Mouse (Mus musculus) kidney, adult 18-20 months (tissue): ENCODE data around the gene Jph4.

Source experiments
- DNase-seq: peaks from one replicate; pipeline ENCODE4 v3.0.0; 2021

Jph4 gene

DNA sequence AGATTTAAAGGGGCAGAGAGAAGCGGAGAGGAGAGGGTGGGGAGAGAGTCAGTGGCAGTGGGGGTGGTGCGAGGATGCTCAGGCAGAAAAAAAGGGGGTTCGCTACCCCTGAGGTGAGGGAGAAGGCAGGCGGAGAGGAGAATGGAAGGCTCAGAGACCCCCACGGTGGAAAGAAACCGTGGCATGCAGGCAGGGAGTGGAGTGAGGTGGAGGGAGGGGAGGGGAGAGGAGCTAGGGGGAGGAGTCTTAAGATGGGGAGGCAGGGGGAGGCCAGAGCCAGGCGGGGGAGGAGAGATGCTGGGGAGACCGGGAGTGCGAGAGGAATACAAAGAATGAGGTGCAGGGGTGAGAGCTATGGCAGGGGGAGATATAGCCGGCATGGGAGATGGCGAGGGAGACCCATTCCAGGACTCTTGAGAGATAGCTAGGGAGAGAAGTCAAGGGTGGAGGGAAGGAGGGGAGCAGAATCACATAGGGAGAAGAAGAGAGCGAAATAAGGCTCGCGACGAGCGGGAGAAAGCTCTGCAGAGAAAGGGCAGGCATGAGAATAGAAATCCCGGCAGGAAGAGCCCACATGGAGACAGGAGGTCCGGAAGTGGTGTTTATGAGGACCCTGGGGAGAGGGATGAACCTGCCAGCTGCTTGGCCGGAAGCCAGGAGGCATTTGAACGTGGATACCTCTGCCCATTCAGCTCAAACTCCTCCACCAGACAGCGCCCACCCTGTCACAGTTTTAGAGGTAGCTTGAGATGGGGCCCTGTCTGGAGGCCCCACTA, at the start of gene Jph4:
Gene Jph4, minus strand, starts transcription at position 511 of the 776 bp plus-strand sequence.
- no peak for DNase-seq

DNA sequence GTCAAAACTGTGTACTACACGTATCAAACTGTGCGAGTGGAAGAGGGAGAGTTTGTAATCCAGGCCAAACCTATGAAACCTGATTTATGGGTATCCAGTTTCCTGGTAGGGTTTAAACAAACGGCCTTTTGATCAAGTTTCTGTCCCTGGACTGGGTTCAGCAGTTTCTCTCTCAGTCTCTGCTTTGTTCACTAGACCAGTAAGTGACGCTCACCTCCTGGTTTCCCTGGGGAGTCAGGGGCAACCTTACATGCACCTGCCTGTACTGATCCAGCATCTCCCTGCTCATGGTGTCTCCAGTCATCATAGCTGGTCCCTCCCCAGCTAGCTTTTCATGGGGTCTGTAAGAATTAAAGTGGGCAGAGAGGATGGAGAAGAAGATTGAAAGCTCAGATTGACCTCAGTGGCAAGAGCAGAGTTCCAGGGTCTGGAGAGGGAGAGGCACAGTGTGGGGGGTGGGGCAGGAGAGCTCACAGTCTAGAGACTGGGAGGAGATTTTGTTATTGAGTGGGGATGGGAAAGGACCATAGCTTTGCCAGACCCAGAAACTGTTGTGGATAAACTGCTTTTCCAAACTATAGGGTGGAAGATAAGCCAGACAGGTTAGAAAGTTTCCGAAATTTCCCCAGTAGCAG, 47.6 kb upstream of the Jph4 start:
- DNase-seq, result no peak

- DNase-seq, result no peak
Measured at GRCm38 (mm10) chr14:55162168-55162567, 45.4 kb upstream of the Jph4 start.

DNA sequence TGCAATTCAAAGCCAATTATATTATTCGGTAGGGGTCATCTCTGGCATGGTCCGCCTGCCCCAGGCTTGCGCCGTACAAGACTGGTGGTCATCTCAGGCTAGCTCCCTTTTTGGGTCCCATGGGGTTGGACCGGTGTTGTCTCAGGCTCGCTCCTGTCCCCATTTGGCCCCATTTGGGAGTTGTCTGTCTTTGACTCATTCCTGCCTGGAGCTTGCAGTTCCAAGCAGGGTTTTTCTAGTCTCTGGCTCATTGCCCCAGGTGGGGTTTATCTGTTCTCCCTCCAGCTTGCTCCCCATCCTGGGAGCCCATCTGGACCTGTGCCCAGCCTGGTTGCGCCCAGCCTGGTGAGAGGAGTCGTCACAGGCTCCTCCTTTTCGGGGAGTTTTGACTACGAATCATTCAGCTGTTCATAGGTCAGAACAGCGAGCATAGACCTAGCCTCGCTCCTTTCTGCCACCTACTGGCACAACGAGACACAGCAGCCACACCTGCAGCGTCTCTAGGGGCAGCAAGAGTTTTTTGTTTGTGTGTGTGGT, 44.4 kb upstream of the Jph4 start:
- DNase-seq, result peak; percentile 78

DNA sequence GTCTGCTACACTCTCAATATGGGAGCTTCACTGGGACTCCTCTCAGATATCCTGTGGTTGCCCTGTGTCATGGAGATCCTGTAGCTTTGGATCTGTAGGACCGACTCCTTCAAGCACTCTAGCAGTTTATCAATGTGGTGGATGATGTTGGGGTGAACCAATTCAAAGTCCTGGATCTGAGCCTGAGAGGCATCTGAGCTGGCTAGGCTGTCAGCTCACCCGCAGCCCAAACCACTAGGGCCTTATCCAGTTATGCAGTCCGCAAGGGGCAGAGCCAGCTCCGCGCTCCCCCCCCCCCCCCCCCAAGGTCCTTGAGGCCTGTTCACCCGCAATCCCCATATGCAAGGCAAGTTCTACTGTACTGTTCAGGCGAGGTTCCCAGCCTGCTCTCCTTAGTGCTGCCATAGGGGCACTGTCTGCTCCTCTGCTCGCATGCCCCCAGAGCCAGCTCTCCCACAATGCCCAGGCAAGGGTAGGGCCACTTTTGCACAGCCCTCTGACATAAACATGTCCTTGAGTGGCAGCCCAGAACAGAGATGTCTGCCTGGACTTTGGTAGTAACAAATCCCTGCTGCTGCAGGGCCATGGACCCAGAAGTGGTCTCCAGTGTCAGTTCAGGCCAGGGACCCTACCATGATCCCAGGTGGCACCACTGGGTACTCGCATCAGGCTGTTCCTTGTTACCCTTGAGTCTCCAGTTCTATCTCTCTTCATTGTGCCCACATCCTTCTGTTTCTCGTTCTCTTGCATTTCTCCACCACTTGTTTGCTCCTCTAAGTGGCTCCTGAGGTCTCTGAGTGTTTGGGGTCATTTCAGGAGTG, 43.7 kb upstream of the Jph4 start:
- DNase-seq, result no peak

DNA sequence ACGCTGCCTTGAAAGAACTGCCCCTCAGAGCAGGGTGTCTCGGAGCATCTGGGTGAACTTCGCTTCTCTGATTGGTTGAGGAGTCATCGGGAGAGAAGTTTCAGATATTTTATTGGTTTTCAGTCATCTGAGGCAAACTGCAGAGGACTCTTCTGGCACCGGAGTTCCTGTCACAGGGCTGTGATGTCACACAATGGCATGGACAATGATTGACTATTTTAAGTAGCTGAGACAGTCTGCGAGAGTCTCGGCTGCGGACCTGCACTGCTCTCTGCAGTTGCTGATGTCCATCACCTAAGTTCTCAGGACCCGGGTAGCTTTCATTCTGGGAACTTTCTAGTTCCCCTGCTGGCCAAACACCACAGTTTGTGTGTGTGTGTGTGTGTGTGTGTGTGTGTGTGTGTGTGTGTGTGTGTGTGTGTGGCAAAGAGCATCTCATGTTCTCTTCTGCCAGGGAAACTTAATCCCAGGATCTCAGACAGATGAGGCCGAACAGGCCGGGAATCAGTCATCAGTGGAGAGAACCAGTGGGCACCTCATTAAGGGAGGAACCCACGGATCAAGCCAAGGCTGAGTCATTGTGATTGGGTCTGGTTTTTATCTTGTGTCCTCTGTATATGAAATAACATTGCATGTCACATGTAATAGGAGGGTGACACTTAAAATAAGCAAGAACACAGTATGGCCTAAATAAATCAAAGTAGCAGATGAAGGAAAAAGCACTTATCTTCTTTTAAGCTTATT, 40.8 kb upstream of the Jph4 start:
- no peak for DNase-seq

- peak; percentile 31 for DNase-seq
Measured at GRCm38 (mm10) chr14:55152951-55153481, 36.3 kb upstream of the Jph4 start.

DNA sequence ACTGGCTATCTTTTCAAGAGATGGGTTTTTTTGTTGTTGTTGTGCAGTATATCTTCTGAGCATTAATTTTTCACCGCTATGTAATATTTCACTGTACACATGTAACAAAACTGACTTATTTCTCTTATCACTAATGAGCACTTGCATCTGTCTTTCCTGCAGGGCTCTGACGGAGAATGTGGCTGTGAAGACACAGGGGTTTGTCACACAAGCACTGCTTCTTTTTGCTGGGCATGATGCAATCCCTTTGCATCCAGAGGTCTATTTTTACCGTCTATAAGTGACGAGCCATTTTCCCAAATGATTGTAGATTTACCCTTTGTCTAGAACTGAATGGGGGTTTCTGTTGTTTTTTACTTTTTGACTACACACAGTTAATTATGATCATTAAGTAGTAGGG, 35.4 kb upstream of the Jph4 start:
- no peak for DNase-seq

- DNase-seq, result no peak
Measured at GRCm38 (mm10) chr14:55150985-55151384, 34.2 kb upstream of the Jph4 start.

DNA sequence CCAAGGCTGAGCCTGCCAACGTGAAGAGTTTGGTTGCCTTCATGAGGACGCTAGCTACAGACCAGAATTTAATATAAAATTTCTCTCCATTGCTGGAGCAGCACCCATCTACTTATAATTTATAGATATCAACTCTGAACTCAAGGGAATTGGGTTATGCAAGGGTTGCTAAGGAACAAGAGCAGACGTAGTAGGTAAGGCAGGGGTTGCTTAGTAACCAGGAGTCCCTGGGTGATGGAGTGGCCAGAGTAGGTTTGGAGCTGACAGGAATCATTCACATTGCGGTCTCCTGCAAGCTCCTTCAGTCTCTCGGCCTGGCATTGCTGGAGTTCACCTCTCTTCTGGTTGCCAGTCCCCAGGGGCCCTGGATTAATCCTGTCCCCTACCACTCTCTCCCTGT, 32.3 kb upstream of the Jph4 start:
- DNase-seq, result no peak

- peak; percentile 23 for DNase-seq
Measured at GRCm38 (mm10) chr14:55148363-55148915, 31.7 kb upstream of the Jph4 start.

GRCm38 (mm10) chr14:55146829-55147401, 30.2 kb upstream of the Jph4 start:
- no peak for DNase-seq

GRCm38 (mm10) chr14:55146324-55146723, 29.6 kb upstream of the Jph4 start:
- no peak for DNase-seq

DNA sequence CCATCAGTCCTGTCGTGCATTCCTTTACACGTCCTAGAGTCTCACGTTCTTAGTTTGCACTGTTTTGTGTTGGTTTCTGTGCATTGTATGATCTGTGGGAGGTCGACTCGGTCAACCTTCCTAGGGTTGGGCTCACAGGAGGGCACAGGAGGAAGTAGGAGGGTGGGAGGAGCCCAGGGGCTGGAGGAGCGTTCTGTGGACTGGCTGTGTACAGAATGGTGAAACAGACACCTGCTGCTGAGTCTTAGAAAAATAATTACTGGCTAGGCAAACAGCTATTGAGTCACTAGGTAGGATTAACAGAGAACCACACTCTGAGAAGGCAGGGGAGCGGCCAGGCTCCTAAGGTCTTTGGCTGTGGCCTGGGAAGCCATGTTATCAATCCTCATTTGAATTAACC, 22.6 kb upstream of the Jph4 start:
- no peak for DNase-seq

DNA sequence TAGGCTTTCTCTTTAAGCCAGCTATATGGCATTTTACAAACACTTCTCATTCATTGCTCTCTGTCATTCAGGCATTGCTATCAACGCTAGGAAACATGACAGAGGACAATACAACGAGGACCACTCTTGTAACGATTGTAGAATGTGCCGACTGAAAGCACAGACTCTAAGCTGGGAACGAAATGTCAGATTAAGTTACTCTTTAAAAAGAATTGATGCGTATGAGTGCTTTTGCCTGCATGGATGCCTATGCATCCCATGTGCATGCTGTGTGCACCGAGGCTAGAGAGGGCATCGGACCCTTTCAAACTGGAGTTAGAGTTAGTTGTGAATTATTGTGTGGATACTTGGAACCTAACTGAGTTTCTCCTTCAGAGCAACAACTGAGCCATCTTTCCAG, 18.9 kb upstream of the Jph4 start:
- DNase-seq, result no peak

DNA sequence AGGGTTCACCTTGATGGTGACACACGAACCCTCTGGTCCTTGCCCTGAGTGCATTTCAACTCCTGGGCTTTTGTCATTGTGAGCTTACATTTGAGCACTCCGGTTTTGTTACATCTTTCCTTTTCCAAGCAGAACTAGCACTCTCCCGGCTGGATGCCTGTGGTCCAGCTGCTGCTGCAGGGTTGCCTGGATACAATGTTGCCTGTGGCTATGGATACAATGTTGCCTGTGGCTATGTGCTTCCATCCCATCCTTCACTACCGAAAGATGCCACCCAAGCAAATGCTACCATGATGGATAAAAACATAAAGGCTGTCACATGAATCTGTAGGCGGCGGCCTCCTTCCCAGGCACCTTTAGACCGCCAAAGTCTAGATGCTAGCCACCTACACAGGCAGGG, 9.8 kb upstream of the Jph4 start:
- no peak for DNase-seq

- no peak for DNase-seq
Measured at GRCm38 (mm10) chr14:55125711-55126110, 9.0 kb upstream of the Jph4 start.

GRCm38 (mm10) chr14:55122359-55122758, 5.6 kb upstream of the Jph4 start:
- no peak for DNase-seq

DNA sequence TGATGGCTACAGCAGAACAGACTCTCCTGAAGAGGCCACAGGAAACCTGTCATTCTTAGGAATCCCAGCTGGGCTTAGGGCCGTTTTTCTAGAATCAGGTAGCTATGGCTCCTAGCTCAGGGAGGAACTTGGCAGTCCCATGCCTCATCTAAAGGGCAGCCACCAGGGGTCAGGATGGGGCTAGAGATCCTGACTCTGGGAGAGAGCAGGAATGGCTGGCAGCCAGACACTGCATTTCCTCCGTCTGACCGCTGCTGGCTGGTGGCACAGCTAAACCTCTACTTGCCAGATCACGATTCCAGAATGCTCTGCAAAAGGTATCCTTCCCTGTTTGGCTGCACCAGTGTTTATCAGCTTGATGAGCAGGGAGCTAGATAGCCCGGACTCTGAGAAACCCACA, 5.2 kb upstream of the Jph4 start:
- DNase-seq, result peak; percentile 82

DNA sequence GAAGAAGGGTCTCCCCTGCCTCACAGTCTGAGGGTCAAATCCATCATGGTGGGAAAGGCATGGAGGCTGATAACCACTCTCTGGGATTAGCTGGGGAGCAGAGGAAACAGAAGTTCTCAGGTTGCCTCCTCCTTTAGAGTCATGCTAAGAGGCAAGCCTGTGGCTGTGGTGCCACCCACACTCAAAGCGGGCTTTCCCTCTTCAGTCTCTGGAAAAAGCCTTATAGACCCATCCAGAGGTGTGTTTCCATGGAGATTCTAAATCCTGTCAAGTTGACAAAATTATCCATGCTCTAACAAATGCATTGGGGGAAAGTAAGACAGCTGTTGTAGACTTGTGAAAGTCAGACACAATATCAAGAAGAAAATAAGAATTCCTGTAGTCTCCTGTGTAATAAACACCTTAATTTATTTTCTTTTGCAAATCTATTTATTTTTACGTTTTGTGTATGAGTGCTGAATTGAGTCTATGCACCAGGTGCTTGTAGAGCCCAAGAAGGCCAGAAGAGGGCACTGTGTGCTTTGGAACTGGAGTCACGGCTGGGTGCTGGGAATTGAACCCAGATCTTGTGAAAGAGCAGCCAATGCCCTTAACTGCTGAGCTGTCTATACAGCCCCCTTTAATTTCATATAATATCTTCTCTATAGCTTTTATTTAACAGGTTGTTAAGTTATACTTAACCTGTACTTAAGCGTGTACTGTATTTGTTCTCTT, 2.8 kb upstream of the Jph4 start:
- no peak for DNase-seq

DNA sequence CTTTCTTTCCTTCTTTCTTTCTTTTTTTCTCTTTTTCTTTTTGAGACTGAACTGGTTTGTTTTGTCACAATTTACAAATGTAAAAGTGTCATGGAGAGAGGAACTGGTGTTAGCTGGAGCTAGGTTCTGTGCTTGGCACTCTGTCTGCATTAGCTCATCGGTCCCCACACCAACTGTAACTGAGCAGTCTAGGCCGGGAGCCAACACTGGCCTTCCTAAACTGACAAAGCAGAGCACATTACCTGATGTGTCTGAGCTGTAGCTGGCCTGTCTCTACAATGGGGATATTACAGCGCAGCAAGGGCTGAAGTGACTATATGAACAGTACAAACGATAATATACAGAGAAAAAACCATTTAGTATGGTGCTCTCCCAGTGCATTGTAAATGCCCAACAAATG, 2.1 kb upstream of the Jph4 start:
- no peak for DNase-seq
